Mouse (Mus musculus) heart, postnatal 4 days (tissue): ENCODE measurements around the gene Rtbdn. TPM values are rescaled to one million over a fixed set of nuclear protein-coding genes. Genes with fewer than 3 reads are reported as not detected.
A peak's percentile ranks its signal among the peaks of the same experiment; 100 is the strongest.
"Not testable (repeated sequence)": the region's sequence is repeated elsewhere in the genome, so short reads cannot be mapped to it uniquely, and the experiment has no call there.

ENCODE experiments used
- DNase-seq: peaks from one replicate; pipeline ENCODE4 v3.0.0; 2021
- total RNA-seq, 2 experiments: library from RNA; stranded (reverse); gene quantifications; 2 replicates each; pipeline ENCODE4 v1.2.3; 2021

The Rtbdn gene
- not detected for total RNA-seq

DNA sequence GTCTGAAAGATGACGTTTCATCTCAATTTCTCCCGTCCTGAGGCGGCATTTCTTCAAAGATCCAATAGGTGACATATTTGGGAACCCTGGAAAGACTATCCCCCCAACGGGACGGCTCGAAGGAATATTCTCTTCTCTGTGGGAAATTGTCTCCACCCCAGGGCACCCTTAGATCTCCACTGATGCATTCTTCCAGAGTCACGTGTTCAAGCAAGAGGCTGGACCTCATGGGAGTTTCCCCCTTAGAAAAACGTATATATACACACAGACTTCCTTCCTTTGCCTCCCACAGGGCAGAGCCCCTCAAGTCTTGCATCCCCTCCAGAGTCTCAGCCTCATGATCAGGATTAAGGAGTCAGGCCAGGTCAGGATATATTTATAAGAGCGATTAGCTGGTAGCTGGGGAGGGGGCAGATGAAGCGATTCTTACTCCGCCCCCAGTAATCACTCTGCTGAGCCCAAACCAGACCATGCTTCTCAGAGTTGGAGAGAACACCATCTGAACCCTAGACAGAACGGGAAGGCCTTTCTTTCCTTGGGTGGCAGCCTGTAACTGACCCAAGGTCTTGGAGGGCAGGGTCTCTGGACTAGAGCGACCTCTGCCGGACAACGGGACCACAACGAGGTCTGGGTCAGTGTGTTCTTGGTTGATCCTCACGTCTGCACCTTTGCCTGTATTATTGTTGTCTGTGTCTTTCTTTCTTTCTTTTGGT is at the start of gene Rtbdn:
TSS of gene Rtbdn (plus strand) at position 464 of the 713 bp plus-strand sequence.
- no peak for DNase-seq

DNA sequence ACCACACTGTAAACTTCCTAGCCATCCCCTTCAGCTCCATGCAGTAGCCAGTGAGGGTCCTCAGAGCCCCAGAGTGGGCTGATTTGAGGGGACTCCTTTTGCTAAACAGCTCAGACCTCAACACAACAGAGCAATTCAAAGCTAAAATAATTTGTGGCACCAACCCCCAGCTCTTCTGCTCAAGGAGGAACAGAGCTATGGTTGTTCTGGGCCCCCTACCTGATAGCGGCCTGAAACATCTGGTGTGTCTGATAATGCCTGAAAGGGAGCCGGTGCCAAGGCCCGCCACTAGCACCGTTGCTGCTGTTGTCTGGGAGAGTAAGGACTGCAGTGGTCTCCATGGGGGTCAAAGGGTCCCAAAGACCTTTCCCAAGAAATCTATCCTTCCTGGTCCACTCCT is 45.7 kb upstream of the Rtbdn start:
- no peak for DNase-seq

DNA sequence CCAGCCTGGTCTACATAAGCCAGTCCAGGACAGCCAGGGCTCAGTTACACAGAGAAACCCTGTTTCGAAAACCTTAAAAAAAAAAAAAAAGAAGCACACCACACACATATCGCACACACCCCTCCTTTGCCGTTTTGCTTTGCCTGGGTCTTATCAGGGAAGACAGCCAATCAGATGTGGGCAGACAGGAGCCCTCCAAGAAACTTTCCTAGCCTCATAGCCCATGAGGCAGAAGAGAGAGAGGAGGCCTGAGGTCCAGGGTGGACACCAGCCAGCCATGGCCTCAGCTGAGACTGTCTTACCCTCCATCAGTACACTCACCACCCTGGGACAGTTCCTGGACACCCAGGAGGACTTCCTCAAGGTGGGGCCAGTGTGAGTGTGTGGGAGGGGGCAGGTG is 45.0 kb upstream of the Rtbdn start, which contains the start of gene Klf1:
TSS of gene Klf1 (plus strand) at position 177 of the 400 bp plus-strand sequence.
- DNase-seq, result no peak

DNA sequence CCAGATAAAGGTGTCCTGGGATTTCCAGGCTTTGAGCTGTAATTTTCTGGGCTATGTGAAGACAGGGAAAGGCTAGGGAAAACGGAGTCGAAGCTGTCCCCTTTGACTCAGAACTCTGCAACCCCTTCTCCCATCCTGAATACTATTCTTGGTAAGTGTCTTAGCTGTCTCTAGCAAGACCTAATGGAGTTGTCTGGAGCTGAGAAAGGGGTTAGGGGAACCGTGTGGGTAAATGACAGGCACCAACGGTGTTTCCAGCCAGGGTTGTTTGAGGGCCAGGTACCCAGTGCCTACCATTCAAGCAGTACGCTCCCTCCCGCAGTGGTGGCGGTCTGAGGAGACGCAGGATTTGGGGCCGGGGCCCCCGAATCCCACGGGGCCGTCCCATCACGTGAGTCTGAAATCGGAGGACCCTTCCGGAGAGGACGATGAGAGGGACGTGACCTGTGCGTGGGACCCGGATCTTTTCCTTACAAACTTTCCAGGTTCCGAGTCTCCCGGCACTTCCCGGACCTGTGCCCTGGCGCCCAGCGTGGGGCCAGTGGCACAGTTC is 44.3 kb upstream of the Rtbdn start:
- no peak for DNase-seq

DNA sequence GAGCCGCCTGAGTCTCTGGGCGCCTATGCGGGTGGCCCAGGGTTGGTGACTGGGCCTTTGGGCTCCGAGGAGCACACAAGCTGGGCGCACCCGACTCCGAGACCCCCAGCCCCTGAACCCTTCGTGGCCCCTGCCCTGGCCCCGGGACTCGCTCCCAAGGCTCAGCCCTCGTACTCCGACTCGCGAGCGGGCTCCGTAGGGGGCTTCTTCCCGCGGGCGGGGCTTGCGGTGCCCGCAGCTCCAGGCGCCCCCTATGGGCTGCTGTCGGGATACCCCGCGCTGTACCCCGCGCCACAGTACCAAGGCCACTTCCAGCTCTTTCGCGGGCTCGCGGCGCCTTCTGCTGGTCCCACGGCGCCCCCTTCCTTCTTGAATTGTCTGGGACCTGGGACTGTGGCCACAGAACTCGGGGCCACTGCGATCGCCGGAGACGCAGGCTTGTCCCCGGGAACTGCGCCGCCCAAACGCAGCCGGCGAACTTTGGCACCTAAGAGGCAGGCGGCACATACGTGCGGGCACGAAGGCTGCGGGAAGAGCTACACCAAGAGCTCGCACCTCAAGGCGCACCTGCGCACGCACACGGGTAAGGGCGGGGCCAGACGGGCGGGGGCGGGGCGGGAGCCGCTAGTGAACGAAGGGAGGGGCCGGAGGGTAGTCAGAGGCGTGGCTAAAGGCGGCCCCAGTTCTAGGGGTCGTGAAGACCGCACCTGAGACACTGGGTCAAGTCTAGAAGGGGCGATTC is 43.7 kb upstream of the Rtbdn start:
- DNase-seq, result peak; percentile 96

DNA sequence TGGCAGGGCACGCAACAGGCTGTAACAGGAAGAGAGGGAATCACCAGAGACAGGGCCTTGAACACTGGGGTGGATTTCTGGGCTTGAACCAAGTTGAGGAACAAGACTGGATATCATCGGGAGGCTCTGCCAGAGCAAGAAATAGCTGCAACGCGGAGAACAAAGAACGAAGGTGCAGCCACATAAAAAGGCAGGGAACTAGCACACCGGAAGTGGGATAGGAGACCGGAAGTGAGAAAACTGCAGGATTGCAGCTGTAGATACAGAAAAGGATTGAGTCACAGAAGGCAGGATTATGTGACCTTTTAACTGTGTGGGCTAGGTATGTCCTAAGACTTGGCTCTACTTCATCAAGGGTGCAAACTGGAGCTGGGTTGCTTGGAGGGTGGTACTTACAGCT is 42.4 kb upstream of the Rtbdn start:
- no peak for DNase-seq

DNA sequence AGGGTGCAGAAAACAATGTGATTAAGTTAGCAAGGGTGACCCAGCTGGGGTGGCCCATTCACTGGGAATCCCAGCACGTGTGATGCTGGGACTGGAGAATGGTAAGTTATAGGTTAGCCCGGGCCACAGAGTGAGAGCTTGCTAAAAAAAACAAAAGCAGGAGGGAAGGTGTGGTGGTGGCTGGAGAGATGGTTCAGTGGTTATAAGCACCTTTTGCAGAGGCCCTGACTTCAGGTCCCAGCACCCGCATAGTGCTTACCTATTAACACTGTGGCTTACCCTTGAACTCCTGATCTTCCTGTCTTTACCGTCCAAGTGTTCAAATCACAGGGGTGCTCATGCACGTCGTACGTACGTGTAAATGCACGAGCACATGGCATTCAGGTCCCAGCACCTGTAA is 39.8 kb upstream of the Rtbdn start:
- no peak for DNase-seq

DNA sequence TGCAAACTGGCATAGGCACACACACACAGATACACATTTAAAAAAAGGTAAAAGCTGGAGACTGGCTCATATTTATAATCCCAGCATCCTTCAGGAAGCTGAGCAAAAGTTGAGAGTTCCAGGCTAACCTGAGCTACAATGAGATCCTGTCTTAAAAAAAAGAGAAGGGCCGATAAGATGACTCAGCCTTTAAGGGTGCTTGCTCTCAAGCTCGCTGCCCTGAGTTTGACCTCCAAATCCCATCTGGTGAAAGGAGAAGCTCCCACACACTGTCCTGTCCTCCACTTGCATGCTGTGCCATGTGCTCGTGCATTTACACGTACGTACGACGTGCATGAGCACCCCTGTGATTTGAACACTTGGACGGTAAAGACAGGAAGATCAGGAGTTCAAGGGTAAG is 39.3 kb upstream of the Rtbdn start:
- DNase-seq, result no peak

DNA sequence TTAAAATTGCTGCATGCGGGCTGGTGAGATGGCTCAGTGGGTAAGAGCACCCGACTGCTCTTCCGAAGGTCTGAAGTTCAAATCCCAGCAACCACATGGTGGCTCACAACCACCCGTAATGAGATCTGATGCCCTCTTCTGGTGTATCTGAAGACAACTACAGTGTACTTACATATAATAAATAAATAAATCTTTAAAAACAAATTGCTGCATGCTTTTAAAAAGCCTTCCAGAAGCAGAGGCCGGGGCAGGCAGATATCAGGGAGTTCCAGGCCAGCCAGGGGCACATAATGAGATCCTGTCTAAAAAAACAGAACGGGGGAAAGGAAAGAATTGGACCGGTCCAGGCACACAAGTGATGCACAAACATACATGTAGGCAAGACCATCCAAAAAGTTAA is 38.8 kb upstream of the Rtbdn start:
- DNase-seq, result not testable (repeated sequence)

DNA sequence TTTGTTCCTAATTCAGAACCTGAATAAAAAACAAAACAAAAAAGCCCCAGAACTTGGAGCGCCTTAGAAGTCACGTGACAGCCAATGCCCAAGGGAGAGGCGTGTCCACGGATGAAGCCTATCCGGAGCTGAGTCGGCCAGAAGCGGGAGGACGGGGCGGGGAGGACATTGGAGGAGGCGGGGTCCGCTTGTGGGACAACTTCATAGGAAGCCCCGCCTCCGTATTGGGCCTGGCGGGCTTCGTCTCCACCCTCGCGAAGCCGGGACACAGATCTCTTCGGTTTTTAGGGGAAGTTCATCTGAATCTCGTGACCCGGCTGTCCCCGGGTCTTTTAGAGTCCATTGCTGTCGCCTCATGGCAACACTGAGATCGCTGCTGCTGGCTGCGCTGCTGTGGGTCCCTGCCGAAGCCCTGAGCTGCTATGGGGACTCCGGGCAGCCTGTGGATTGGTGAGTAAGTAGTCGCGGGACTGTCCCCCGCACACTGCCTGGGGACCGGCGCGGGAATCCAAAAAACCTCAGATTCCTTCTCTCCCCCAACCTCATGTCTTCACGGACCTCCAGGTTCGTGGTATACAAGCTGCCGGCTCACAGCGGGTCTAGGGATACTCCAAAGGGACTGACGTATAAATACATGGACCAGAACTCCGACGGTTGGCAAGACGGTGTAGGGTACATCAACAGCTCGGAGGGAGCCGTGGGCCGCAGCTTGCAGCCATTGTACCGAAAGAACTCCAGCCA is 38.2 kb upstream of the Rtbdn start, which contains the start of gene Dnase2a:
TSS of gene Dnase2a (plus strand) at position 140 of the 741 bp plus-strand sequence.
- DNase-seq, result peak; percentile 97

DNA sequence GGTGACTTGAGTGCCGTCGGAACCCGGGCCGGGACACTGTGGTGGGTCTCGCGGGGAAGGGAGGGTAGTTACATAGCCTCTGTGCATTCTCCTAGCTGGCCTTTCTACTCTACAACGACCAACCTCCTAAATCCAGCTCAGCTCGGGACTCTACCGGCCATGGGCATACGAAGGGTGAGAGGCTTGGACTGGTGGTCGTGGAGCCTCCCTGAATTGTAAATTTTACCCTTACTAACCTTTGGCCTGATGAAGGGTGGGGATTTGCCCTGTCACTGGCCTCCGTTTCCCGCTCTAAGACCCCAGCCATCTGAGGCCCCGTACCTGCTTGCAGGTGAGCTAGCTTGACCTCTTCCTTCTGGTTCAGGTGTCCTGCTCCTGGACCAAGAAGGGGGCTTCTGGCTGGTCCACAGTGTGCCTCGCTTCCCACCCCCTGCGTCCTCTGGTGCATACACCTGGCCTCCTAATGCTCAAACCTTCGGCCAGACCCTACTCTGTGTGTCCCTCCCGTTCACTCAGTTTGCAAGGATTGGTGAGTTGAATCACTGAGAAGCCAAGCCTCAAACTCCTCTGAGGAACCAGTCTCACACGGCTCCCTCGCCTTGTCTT is 37.5 kb upstream of the Rtbdn start:
- no peak for DNase-seq

DNA sequence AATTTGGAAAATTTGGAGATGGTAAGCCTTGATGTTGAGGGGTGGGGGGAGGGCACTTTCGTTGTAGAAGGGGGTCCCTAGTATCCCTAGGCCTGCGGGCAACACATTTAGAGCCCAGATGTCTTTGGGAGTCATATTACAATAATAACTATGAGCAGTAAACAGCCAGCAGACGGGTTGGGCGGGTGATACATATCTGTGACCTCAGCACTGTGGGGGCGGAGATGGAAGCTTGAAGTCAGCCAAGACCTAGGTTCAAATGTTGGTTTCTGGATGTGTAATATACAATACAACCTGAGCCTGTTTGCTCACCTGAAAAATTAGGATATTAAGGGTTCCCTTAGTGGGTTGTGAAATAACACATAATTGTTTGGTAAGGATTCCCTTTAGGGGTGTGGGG is 36.8 kb upstream of the Rtbdn start:
- no peak for DNase-seq

DNA sequence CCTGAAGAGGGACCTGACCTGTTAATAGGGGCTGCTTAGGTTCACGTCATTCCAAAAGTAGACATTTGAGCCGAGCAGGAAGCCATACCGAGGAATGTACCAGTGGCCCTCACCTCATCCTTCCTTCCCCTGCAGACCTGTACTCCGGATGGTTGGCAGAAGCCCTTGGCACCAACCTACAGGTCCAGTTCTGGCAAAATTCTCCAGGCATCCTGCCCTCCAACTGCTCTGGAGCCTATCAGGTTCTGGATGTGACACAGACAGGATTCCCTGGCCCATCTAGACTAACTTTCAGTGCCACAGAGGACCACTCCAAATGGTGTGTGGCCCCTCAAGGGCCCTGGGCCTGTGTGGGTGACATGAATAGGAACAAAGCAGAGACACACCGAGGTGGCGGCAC is 36.2 kb upstream of the Rtbdn start:
- DNase-seq, result no peak

DNA sequence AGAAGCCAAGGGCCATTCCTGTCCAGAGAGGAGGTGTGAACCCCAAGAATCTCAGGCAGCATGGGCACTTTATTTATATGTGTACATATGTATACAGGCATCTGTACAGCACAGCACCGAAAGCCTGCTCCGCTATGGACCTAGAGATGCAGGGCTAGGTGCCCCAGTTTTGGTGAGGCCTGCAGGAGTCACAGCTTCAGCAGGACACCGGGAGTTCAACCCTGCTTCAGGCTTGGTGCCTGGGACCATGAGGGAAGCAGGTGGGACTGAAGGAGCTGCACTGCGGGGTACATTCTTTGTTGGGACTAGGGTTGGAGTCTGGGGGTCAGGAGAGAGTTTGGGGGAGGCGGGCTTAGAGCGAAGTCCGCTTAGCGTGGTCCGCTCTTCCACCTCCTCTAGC is 34.9 kb upstream of the Rtbdn start:
- DNase-seq, result no peak

DNA sequence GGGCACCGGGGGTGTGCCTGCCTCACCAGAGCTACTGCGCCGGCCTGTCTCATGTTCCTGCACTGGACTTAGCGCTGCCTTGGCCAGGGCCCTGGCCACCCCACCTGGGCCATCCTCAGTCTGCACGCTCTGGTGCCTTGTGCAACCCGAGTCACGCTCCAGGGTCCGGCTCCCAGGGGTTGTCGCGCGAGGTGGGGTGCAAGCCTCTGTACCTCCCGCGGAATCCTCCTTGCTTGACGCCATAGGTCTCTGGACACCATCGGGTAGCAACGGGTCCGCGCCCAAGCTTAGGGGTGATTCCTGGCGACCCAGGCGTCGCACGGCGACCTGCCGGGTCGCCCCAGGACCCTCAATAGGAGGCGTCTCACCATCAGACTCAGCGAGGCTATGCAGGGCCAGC is 34.4 kb upstream of the Rtbdn start:
- DNase-seq, result no peak

DNA sequence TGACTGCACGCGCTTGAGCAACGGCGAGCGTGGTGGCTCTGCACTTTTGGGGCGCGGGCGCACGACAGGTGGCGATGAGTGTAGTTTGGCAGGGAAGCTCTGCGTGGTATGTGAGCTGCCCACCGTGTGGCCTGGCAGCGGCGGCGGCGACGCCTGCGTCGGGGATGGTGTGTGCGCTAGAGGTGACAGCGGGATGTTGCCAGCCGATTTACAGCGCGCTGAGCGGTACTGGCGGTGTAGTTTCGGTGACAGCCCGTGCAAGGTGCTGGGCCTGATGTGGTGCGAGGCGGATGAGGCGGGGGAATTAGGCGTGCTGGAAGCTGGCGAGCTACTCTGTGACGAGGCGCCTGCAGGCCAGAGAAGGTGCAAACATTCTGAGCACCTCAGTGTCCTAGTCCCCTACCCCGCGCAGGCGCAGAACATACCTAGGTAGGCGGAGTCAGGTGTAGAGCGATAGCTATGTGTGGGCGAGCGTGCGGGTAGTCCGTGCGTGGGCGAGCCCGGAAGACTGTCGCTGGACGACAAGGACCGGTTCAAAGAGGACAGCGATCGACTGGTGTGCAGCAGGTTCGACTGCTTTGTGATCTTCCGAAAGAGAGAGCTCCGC is 33.8 kb upstream of the Rtbdn start:
- peak; percentile 67 for DNase-seq

DNA sequence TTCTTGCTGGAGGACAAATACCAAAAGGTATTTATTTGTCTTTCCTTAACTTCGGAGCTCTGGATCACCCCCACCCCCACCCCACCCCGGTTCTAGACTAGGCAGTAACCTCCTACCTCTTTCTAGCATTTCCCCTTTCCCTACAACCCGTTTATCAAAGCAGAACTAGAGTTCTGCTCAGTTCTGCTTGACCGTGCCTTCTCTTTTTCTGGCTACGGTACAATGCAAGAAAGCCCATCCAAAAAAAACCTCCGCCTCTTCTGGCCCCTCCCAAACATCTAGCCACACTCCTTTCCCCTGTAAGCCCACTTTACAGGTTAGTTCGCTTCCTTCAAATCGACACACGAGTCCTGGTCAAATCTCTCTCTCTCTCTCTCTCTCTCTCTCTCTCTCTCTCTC is 33.3 kb upstream of the Rtbdn start:
- DNase-seq, result no peak

DNA sequence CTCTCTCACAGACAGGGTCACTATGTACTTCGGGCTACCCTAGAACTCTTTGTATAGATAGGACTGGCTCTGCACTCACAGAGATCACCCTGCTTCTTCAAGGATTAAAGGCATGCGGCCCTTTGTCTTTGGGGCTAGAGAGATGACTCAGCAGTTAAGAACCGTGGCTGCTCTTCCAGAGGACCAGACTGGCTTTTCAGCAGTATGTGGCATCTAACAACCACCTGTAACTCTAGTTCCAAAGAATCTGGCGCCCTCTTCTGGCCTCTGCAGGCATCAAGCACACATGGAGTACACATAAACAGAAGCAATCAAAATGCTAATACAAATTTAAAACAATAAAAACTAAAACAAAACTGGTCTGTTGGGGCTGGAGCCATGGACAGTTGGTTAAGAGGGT is 32.8 kb upstream of the Rtbdn start:
- DNase-seq, result no peak

DNA sequence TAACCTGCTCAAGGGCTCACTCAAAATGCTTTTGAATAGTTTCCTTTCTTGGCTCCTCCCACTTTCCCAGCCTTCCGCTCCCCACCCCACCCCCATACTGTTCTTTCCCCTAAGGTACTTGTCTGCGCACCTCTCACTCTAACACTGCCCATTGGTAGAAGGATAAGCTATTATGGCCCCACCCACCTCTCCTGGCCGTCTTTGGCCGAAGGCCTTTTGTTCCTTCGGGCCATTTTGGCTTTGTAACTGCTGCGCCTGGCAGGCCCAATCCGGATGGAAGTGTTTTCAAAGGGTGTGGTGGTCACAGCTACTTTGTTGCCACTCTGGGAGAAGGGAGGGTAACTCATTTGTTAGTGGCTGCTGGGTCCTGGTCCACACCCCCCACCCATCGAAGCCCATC is 31.5 kb upstream of the Rtbdn start:
- no peak for DNase-seq

DNA sequence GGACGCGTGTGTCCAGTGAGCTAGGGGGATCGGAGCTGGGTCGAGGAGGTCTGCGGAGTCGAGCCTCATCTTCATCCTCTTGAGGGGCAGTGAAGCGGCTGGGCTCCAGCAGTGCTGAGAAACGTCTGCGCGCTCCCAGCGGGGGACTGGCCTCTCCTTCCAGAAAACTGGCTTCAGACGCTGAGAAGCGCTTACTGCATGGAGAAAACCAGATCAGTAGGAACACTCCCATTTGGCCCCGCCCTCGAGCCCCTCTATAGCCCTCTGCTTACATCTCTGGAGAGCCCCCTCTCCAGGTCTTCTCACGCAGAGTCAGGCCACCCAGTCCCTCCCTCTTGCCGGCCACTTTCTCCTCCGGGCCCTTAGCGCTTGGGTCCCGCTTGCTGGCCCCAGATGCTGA is 29.0 kb upstream of the Rtbdn start:
- DNase-seq, result no peak

DNA sequence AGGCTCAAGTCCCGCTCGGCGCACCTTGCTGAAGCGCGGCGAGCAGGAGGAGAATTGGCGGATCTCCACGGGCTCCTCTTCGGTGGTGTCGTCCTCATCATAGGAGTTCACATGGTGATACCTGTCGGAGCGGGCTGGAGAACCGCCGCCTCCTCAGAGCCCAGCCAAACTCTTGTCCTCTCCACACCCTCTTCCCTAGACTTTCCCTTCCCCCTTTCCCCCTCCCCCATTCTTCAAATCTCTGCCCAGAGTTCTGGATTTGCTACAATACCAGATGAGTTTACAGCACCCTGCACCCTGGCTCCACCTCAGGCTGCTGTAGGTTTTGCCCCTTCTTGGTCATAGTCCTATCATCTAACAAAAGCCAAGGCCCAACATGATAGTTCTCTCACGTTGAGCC is 28.1 kb upstream of the Rtbdn start:
- DNase-seq, result no peak

DNA sequence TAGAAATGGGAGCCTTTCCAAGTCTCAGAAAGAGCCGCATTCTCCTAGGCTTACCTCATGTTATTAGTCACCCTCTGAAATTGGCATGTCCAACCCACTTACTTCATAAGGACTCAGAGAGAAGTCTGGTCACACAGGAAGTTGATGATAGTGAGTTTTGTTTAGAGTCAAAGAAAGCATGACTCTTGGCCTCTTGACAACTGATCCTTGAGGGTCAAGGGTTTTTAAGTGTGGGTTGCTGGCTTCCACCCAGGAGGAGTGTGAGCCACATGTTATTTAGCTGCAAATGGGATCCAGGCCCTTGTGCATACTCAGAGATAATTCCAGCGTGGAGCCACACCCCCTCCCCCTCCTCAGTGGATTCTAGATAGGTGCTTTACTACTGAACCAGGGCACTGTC is 25.2 kb upstream of the Rtbdn start:
- DNase-seq, result peak; percentile 55
